Mouse (Mus musculus) gonadal fat pad, adult 2 months (tissue): ENCODE measurements around the gene Ubald1. TPM values are rescaled to one million over a fixed set of nuclear protein-coding genes. Genes with fewer than 3 reads are reported as not detected.
A peak's percentile ranks its signal among the peaks of the same experiment; 100 is the strongest.

Source experiments
- DNase-seq: peaks from one replicate; pipeline ENCODE4 v3.0.0-alpha.2; 2012; ENCODE audit warnings: low read depth
- polyA plus RNA-seq: library from polyadenylated mRNA; depleted of rRNA; stranded (reverse); fragments of >200 nt; gene quantifications from 2 replicates; pipeline ENCODE4 v1.2.3, GENCODE M21; 2012

Gene Ubald1
- polyA plus RNA-seq, 1 experiment = 48.3 TPM

DNA sequence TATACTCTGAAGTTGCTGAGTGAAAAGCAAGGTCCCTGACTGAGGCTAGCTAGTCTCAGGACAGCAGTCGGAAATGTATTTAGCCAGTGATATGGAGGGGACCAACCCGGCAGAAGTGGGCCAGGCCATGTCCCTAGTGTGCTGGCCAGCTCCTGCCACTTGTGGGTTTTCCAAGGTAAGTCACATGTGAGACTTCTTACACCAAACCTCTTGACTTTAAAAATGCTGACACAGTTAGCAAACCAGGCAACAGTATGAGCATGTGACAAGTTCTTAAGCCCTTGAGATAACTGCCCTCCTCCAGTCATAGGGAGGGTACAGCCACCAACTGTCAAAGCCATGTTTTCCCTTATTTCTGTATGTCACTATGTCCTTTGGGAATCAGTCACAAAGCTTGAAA lies 8.2 kb downstream of the Ubald1 start:
- no peak for DNase-seq

DNA sequence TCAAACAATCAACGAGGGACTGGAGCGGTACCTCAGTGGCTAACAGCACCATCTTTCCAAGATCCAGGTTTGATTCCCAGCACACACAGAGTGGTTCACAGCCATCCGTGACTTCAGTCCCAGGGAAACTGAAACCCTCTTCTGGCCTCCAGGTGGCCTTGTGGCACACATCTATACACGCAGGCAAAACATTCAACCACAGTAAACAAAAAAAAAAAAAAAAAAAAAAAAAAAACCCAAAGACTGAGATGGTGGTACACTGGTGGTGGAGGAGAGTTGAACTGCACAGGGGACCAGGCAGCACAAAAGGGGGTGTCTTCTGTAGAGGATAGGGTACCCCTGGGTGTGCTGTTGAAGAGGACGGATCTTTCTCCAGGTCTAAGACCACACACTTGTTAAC lies 9.6 kb downstream of the Ubald1 start:
- DNase-seq = no peak

DNA sequence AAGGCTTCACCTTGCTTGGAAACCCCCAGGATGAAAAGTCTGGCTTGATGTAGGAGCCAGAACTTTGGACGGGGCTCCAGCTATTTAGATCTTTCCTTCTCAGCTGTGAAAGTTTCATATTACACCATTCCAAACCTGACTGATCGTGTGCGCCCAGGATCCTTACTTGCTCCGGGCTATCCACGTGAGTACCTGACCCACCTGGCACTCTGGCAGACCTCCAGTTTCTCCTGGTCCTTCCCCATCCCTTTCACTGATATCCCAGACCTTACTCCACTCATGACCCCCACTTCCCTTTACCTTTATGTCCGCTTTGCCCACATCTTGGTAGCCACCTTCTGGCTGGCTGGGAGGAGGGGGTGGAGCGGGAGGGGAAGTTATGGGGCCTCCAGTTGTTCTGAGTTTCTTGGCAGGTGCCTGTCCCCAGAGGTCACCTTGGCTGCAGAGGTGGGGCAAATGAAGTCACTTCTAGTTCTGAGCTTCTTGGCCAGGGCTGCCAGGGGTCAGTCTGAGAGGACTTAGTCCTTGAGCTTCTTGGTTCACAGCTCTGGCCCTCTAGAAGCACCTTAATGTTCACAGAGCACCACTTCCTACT lies 13.9 kb downstream of the Ubald1 start:
- DNase-seq = no peak

DNA sequence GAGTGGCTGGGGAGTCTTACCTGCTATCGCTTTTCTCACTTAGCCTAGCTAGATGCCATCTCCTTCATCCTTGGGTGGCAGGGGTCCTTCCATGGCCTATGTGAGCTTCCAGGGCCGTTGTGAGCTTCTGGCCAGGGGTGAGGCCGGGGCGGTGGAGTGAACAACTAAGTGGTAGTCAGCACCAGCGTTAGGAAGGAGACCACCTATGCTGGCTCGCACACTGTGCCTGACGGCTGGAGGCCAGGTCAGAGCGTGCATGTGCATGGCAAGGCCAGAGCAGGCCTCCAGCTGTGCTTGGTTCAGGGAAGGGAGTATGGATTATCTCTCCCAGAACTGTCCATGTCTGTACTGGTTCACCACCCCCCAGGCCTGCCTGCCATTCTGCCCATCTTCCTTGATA lies 16.4 kb downstream of the Ubald1 start:
- no peak for DNase-seq

DNA sequence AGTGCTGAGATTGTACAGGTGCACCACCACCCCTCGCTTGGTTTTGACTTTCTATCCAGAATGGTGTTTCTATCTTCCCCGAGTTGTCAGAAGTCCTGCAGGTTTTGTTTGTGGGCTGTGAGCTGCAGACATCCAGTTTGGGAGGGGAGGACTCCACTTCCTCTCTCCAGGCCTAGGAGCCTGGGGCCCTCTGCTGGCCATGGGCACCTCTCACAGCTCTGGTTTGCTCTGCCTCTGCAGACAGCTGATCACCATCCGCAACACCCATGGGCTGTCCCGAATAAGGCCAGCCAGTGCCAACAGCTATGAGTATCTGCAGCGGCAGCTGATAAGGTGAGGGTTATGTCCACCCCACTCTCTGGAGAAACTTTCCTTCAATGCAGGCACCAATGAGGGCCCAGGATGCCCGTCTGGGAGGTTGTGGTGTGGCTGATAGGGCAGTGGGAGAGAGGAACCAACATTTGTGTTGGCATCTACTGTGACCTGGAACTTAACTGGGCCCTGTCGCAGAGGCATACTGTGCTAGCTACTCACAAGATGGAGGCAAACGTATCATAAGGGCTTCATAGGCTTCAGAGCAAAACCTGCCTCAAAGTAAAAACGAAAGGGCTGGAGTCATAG lies 17.1 kb downstream of the Ubald1 start:
- DNase-seq = no peak

DNA sequence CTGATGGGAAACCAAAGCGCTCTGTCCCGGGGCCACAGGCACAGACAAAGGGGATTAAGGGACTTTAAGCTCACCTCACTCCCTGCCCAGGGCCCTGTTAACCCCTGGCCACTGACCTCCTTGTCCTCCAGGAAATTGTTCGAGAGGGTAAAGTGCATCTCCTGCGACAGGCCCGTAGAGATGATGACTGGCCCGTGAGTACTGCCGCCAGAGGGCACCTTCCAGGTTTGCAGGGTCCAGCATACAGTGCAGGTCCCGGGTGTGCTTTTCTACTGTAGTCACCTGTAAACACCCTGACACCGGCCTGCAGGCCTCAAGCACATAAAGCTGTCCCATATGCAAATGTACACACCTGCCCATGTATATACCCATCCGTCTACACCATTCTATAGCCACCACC lies 18.7 kb downstream of the Ubald1 start:
- DNase-seq = no peak

DNA sequence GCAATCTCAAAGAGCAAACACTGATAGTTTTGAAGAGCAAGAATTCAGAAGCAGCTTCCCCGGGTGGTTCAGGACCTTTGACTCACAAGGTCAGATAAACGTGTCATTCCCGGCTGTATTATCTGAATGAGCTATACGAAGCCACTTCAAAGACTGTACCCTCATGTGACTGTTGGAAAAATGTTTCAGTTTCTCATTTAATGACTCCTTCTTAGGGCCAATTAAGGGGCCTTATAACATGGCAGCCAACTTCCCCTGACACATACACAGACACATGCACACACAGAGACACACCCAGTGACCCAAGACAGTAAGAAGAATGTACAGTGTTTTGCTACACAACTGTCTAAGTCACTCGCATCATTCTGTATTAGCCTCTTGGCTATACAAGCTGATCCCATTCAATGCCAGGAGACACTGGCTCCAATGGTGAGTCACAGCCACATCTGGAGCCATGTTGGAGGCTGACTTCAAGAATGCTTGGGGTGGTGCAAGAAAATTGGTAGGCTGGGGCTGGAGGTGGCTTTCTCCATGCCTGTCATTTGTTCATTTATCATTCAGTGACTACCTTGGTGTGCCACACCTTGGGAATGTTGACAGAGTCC lies 25.0 kb downstream of the Ubald1 start:
- no peak for DNase-seq

DNA sequence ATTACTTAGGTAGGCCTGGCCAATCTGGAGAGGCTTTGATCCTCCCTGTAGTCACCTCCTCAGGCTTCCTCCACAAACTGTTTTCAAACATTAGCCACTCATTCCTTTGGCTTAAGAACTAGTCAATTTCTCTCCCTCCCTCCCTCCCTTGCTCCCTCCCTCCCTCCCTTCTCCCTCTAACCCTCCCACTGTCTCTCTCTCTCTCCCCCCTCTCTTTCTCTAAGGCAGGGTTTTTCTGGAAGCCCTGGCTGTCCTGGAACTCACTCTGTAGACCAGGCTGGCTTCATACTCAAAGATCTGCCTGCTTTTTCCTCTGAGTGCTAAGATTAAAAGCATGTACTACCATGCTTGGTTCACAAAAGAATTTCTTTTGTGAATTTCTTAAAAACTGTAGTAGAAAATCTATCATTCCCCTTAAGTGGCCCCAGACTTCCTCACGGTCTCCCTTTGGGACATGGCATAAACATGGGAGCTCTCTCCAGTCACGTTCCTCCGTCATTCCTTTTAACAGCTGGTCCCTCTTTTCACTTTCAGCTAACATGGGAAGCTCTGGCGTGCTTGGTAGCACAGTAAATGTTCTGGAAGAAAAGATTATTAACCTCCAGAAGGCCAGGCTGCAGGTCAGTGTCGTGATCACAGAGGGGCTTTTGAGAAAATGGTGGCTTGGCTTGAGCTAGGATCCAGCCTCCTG lies 29.0 kb downstream of the Ubald1 start:
- DNase-seq = no peak

DNA sequence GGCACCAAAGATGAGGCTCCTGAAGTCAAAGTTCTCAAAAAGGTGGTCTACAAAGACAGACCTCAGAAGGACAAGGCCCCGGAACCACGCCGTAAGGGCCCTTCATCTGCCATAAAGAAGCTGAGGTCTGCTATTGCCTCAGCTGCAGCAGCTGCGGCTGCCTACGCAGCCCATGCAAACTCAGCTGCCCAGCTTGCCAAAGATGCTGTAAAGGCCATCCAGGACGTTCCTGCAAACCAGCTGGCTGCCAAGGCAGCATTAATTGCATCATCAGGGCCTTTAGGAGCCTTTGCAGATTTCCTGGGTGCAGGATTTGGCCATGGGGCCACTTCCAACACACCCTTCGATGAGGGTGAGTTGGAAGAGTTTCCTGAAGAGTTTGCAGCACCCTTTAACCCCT lies 29.8 kb downstream of the Ubald1 start:
- peak; percentile 23 for DNase-seq

DNA sequence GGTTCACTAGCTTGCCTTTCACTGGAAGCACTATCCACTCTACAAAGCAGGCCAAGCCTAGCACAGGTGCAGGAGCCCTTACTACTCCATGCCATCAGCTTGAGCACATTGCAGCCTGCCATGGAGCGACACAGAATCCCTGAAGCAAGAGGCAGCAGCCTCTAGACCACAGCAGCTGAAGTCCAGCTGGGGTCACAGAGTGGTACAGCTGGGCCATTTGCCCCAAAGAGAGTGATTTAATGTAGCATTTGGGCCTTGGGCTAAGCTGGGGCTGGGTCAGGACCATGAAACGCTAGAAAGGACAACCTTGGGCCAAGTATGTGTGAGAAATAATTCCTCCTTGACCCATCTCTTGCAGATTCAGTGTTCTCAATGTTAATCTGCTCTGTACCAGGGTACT lies 32.0 kb downstream of the Ubald1 start:
- no peak for DNase-seq

DNA sequence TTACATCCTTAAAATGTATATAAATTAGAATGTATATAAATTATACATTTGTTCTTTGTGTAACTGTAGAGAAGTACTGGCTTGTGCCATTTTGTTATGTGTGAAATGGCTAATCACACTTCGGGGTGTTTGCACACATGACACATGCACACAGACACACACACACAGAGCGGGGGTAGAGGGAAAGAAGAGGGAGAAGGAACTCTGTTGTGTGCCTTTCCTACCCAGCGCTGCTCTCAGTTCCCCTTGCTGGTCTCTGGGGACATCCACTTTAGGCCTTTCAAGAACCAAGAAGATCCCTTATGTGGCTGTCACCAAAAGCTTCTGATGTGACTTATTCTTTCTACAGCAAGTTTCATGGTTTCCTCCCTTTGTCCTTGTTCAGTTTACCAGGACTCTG lies 33.1 kb downstream of the Ubald1 start:
- DNase-seq = no peak

DNA sequence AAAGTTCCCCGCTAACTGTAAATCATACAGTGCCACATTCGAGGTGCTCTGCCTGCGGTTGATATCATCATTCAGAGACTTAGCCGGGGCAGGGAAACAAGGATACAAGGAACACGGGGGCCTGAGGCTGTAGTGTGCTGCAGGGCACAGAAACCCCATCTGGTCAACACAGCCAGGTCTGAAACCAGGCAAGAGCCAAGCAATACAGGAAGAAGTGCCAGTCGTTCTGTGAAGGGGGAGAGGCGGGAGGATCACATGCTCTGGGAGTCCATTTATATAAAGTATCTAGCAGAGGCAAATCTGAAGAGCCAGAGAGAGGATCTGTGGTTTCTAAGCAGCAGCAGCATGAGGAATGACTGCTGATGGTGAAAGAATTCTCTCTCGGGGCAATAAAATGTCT lies 39.9 kb downstream of the Ubald1 start:
- DNase-seq = no peak

DNA sequence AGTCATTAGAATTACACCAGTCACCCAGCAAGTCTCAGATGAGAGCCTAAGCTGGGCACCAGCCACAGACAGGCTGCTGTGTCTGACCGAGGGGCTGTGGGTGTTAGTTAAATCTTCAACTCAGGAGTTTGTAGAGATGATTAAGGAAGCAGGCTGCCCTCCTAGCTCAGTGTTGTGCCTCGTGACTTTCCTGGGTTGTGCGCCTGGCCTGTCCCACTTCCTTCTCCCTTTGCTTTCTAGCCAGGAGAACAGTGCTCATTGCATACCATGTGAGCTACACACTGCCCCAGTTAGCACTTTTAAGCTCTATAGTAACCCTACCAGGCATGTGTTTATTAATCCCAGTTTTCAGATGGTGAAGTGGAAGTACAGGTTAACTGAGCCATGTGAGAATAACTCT lies 40.6 kb downstream of the Ubald1 start:
- DNase-seq = no peak

DNA sequence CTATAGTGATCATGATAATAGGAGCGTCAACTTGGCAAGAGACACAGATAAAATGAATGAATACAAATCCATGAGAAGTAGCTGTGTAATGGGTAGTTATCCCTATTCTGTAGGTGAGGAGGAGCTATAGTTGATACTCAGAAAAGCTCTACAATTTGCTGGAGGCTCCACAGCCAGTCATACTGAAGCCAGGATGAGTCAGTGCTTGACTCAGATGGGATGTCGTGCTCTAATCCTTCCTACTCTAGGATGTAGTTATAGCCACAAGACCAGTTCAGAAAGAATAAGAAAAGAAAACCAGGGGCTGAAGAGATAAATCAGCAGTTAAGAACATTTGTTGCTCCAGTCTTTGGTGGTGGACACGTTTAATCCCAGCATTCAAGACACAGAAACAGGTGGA lies 42.5 kb downstream of the Ubald1 start:
- DNase-seq = no peak

DNA sequence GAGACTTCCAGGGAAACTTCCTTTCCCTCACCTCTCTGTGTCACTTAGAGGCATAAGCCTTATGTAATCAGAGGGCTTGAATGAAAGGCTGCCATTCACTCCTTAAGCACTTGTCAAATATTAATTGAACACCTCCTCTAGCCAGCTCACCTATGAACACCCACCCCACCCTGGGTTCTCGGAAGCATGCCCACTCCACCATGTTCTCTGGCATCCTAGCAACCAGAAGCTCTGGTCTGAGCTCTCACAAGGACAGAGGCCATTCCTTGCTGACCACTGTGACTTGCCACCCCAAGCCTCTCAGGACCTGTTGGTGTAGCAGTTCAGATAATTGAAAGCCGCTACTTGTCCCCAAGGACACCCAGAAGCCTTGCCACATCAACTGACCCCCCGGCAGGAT lies 44.9 kb downstream of the Ubald1 start, which contains the start of gene 4930562C15Rik:
Gene 4930562C15Rik (plus strand): TSS at position 226 of the 400 bp plus-strand sequence.
- no peak for DNase-seq

DNA sequence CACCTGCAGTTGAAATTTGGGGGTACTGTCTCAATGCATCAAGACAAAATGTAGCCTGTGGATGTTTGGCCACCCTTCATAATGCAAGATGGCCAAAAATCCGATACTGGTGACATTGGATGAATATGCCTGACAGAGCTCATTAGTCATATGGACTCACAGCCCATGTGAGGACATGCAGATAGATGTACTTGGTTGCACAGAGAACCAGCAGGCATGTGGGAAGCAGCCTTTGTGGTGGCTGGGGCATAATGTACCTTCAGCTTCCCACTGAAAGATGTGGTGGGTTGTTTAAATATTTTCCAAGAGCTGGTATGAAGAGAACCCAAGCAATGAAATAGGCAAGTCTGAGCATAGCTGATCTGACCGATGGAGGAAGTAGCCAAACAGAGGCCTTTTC lies 46.3 kb downstream of the Ubald1 start:
- no peak for DNase-seq

DNA sequence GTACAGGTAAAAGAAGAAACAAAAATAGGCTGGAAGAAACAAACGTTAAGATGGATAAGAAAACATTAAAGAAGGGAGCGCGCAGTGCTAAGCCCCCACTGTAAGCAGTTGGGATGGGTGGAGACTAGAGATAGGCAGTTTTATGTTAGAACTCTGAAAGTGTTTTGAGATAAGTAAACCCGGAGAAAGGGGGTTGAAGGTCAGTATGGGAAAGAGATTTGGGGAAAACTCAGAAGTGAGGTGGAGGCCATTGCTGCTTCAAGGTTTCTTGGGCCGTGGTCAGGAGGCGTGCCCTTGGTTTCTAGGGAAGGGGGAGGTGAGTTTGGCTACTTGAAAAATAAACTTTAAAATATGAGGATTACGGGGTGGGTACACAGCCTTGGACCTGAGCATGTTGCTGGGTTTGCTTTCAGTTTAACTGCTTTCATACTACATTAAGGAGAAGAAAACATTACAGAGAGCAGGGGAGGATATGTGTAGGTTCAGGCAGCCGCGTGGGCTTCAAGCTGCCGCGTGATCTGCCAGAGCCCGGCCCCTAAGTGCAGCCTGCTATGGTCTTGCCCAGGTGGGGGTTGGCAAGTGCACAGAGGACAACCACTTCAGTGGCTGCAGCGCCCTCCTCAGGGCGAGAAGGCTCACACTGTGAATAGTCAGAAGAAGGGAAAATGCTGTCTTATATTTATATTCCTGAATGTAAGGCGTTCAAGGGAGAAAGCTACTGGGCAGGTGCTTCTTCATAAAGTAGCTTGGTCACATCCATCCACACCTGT lies 48.3 kb downstream of the Ubald1 start:
- no peak for DNase-seq

DNA sequence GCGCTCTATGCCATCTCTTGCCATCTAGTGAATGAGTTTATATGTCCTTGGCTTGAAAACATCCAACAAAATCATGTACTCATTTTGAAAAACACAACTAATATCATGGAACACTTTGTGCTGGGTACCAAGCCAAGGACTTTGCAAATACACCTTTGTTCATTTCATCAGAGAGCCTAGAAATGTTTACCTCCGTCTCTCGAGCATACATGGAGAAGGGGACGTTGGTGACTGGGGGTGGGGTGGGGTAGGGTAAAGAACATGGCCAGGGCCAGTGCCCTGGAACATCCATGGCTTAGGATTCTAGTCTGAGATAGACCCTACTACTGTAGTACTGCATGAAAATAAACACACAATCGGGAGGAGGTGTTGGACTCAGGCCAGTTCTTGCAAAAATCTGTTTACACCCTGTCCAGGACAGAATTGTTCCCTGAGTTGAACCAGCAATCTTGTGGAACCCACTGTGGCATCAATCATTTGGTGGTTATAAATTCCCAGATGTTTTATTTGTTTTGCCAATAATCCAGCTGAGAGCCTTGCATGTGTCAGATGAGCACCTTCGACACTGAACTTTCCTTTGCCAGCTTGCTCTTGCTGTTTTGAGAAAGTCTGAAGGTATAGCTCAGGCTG lies 50.7 kb downstream of the Ubald1 start:
- no peak for DNase-seq

DNA sequence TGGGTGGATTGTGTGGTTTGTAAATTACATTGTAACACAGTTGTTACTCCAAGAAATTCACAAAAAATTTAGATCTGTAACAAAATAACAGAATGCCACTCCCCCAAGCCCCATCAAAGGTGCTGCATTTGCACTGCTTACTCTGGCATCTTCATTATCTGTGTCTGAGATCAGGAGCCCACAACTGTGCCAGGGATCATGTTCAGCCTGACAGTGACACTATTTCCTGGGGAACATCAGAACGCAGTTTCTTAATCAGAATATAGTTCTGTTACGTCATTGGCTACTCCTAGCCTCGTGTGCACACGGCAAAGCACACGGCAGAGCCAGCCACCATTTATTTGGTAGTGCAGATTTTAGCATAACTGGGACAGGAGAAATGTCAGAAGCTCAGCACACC lies 52.5 kb downstream of the Ubald1 start:
- DNase-seq = no peak
